Mouse (Mus musculus) embryonic facial prominence, embryonic 15.5 days (tissue): Measurements from ENCODE around the gene Slc23a2. TPM values are rescaled to one million over a fixed set of nuclear protein-coding genes. Genes with fewer than 3 reads are reported as not detected.

Experiments
- ATAC-seq: fragments of 200-750 bp; cut with Nextera tagmentation; 2 replicates; pipeline ENCODE4 v1.8.0; 2017; ENCODE audit warnings: low read depth, moderate TSS enrichment; ENCODE audit not compliant: insufficient number of reproducible peaks, low FRiP score, low TSS enrichment
- H3K27ac ChIP-seq: fragments of 300-500 bp; sonication (generic); replicated peaks from 2 replicates; pipeline ENCODE4 v1.5.1; 2015; ENCODE audit warnings: mild to moderate bottlenecking, inconsistent platforms
- H3K27me3 ChIP-seq: fragments of 300-500 bp; sonication (generic); 2 replicates; pipeline ENCODE4 v1.6.1; 2015; ENCODE audit warnings: inconsistent platforms
- H3K36me3 ChIP-seq: fragments of 300-500 bp; sonication (generic); 2 replicates; pipeline ENCODE4 v1.6.1; 2015; ENCODE audit warnings: mild to moderate bottlenecking, inconsistent platforms
- H3K4me1 ChIP-seq: fragments of 300-500 bp; sonication (generic); 2 replicates; pipeline ENCODE4 v1.6.1; 2015; ENCODE audit warnings: inconsistent platforms
- H3K4me2 ChIP-seq: fragments of 300-500 bp; sonication (generic); replicated peaks from 2 replicates; pipeline ENCODE4 v1.6.1; 2015; ENCODE audit warnings: mild to moderate bottlenecking, inconsistent platforms
- H3K4me3 ChIP-seq: fragments of 300-500 bp; sonication (generic); replicated peaks from 2 replicates; pipeline ENCODE4 v1.5.1; 2015; ENCODE audit warnings: mild to moderate bottlenecking, inconsistent platforms
- H3K9ac ChIP-seq: fragments of 300-500 bp; sonication (generic); 2 replicates; pipeline ENCODE4 v1.6.1; 2015; ENCODE audit warnings: inconsistent platforms
- H3K9me3 ChIP-seq: fragments of 300-500 bp; sonication (generic); replicated peaks from 2 replicates; pipeline ENCODE4 v1.6.1; 2016; ENCODE audit warnings: inconsistent platforms
- WGBS: fragments of 180-500 bp; shearing (Covaris S2); methylation state at CpG from one replicate; pipeline ENCODE4 v1.1.7; 2015; 5-methylcytosine and 5-hydroxymethylcytosine counted together
- polyA plus RNA-seq: library from polyadenylated mRNA; unstranded; fragments of >200 nt; fragmentation: Nextera tagmentation; extraction: Ambion mirVana; gene quantifications from 2 replicates; pipeline ENCODE4 v1.2.1, GENCODE M21; 2015

Slc23a2 gene
- 12.4 and 14.0 TPM in 2 replicates for polyA plus RNA-seq

GRCm38 (mm10) chr2:132144971-132145691 lies at the start of gene Slc23a2:
Slc23a2 (minus strand) TSS chr2:132145108.
- 0 out of 2 replicates have a peak within 1 kb of the TSS, but pooled peaks have one; percentile 28 for H3K27ac ChIP-seq
- peaks cover 13% of the 10 kb centered on the region for H3K4me1 ChIP-seq
- ATAC-seq, result peak; percentile 86
- no peaks in the 10 kb centered on the region for H3K9me3 ChIP-seq
- no peaks in the 10 kb centered on the region for H3K27me3 ChIP-seq
- peak within 1 kb of the TSS; percentile 74 for H3K4me3 ChIP-seq
- under 1% methylated on average over 49 of the region's 68 CpGs for WGBS
- H3K4me2 ChIP-seq, result peak within 1 kb of the TSS; percentile 93
- H3K36me3 ChIP-seq, result no peaks in the 10 kb centered on the region
- H3K9ac ChIP-seq, result peak within 1 kb of the TSS; percentile 55

- Histone ChIP-seq H3K4me3 (no peak overlapping the region), H3K4me2 (no peak overlapping the region), H3K27ac (no peak overlapping the region), H3K27me3 (no peaks in the 10 kb centered on the region), H3K4me1 (no peaks in the 10 kb centered on the region), H3K9me3 (no peaks in the 10 kb centered on the region), H3K36me3 (no peaks in the 10 kb centered on the region), H3K9ac (no peak overlapping the region)
- ATAC-seq, result no peak
- 77% methylated on average over 3 of the region's 3 CpGs for WGBS
Measured at GRCm38 (mm10) chr2:132190602-132191161, 45.8 kb upstream of the Slc23a2 start.

GRCm38 (mm10) chr2:132183874-132184273 lies 39.0 kb upstream of the Slc23a2 start:
- ATAC-seq, result no peak
- no peak overlapping the region for H3K27ac ChIP-seq
- no peak overlapping the region for H3K4me3 ChIP-seq
- no peaks in the 10 kb centered on the region for H3K27me3 ChIP-seq
- H3K9me3 ChIP-seq, result no peaks in the 10 kb centered on the region
- no peaks in the 10 kb centered on the region for H3K36me3 ChIP-seq
- H3K9ac ChIP-seq, result no peak overlapping the region
- no peaks in the 10 kb centered on the region for H3K4me1 ChIP-seq
- 65% methylated on average over 6 of the region's 6 CpGs for WGBS
- H3K4me2 ChIP-seq, result no peak overlapping the region

- 52% methylated on average over 1 of the region's 1 CpGs for WGBS
- Histone ChIP-seq H3K4me3 (no peak overlapping the region), H3K9me3 (no peaks in the 10 kb centered on the region)
Measured at GRCm38 (mm10) chr2:132180463-132181205, 35.7 kb upstream of the Slc23a2 start.

GRCm38 (mm10) chr2:132179371-132179770 lies 34.5 kb upstream of the Slc23a2 start:
- no peaks in the 10 kb centered on the region for H3K36me3 ChIP-seq
- H3K27ac ChIP-seq, result no peak overlapping the region
- no peak for ATAC-seq
- H3K4me3 ChIP-seq, result no peak overlapping the region
- no peaks in the 10 kb centered on the region for H3K27me3 ChIP-seq
- no peaks in the 10 kb centered on the region for H3K9me3 ChIP-seq
- H3K4me2 ChIP-seq, result no peak overlapping the region
- no peaks in the 10 kb centered on the region for H3K4me1 ChIP-seq
- H3K9ac ChIP-seq, result no peak overlapping the region
- WGBS, result 77% methylated on average over 7 of the region's 7 CpGs

More at GRCm38 (mm10) chr2:132180463-132181205, 35.7 kb upstream of the Slc23a2 start:
- ATAC-seq, result no peak
- H3K36me3 ChIP-seq, result no peaks in the 10 kb centered on the region
- no peak overlapping the region for H3K9ac ChIP-seq
- H3K27ac ChIP-seq, result no peak overlapping the region
- H3K4me1 ChIP-seq, result no peaks in the 10 kb centered on the region
- H3K4me2 ChIP-seq, result no peak overlapping the region
- no peaks in the 10 kb centered on the region for H3K27me3 ChIP-seq

- no peaks in the 10 kb centered on the region for H3K36me3 ChIP-seq
- H3K27ac ChIP-seq, result no peak overlapping the region
- WGBS, result 86% methylated on average over 9 of the region's 9 CpGs
- no peaks in the 10 kb centered on the region for H3K9me3 ChIP-seq
- no peak overlapping the region for H3K4me2 ChIP-seq
- no peaks in the 10 kb centered on the region for H3K4me1 ChIP-seq
- H3K4me3 ChIP-seq, result no peak overlapping the region
- no peak for ATAC-seq
- no peak overlapping the region for H3K9ac ChIP-seq
- H3K27me3 ChIP-seq, result no peaks in the 10 kb centered on the region
Measured at GRCm38 (mm10) chr2:132177406-132177805, 32.5 kb upstream of the Slc23a2 start.

- ATAC-seq, result no peak
Measured at GRCm38 (mm10) chr2:132176289-132176848, 31.5 kb upstream of the Slc23a2 start.

GRCm38 (mm10) chr2:132174048-132174447 lies 29.1 kb upstream of the Slc23a2 start:
- Histone ChIP-seq H3K4me1 (no peaks in the 10 kb centered on the region), H3K9me3 (no peaks in the 10 kb centered on the region), H3K4me2 (no peak overlapping the region), H3K27ac (no peak overlapping the region), H3K9ac (no peak overlapping the region), H3K27me3 (no peaks in the 10 kb centered on the region), H3K4me3 (no peak overlapping the region), H3K36me3 (no peaks in the 10 kb centered on the region)
- no peak for ATAC-seq
- 92% methylated on average over 3 of the region's 3 CpGs for WGBS

More at GRCm38 (mm10) chr2:132176289-132176848, 31.5 kb upstream of the Slc23a2 start:
- Histone ChIP-seq H3K9ac (no peak overlapping the region), H3K27me3 (no peaks in the 10 kb centered on the region), H3K4me2 (no peak overlapping the region), H3K4me1 (no peaks in the 10 kb centered on the region), H3K4me3 (no peak overlapping the region), H3K9me3 (no peaks in the 10 kb centered on the region), H3K27ac (no peak overlapping the region), H3K36me3 (no peaks in the 10 kb centered on the region)
- 79% methylated on average over 3 of the region's 3 CpGs for WGBS

- Histone ChIP-seq H3K27ac (no peak overlapping the region), H3K36me3 (no peaks in the 10 kb centered on the region), H3K9me3 (no peaks in the 10 kb centered on the region), H3K4me1 (no peaks in the 10 kb centered on the region), H3K4me2 (no peak overlapping the region), H3K27me3 (no peaks in the 10 kb centered on the region), H3K4me3 (no peak overlapping the region), H3K9ac (no peak overlapping the region)
- 87% methylated on average over 8 of the region's 8 CpGs for WGBS
- no peak for ATAC-seq
Measured at GRCm38 (mm10) chr2:132171939-132172338, 27.0 kb upstream of the Slc23a2 start.

- 78% methylated on average over 7 of the region's 7 CpGs for WGBS
- no peaks in the 10 kb centered on the region for H3K4me1 ChIP-seq
- H3K36me3 ChIP-seq, result no peaks in the 10 kb centered on the region
- H3K4me3 ChIP-seq, result no peak overlapping the region
- no peaks in the 10 kb centered on the region for H3K27me3 ChIP-seq
- no peak overlapping the region for H3K4me2 ChIP-seq
- ATAC-seq, result no peak
- no peaks in the 10 kb centered on the region for H3K9me3 ChIP-seq
- H3K9ac ChIP-seq, result no peak overlapping the region
- H3K27ac ChIP-seq, result no peak overlapping the region
Measured at GRCm38 (mm10) chr2:132169150-132169549, 24.2 kb upstream of the Slc23a2 start.

- WGBS, result 85% methylated on average over 1 of the region's 1 CpGs
- Histone ChIP-seq H3K9ac (no peak overlapping the region), H3K4me1 (no peaks in the 10 kb centered on the region), H3K4me2 (no peak overlapping the region), H3K27ac (no peak overlapping the region), H3K27me3 (no peaks in the 10 kb centered on the region), H3K4me3 (no peak overlapping the region), H3K36me3 (no peaks in the 10 kb centered on the region), H3K9me3 (no peaks in the 10 kb centered on the region)
- ATAC-seq, result no peak
Measured at GRCm38 (mm10) chr2:132163626-132164025, 18.7 kb upstream of the Slc23a2 start.
